Mouse (Mus musculus) erythroblast, embryonic 14.5 days (primary cell): ENCODE measurements around the gene Rab23. TPM values are rescaled to one million over a fixed set of nuclear protein-coding genes. Genes with fewer than 3 reads are reported as not detected.
"Not testable (repeated sequence)": the region's sequence is repeated elsewhere in the genome, so short reads cannot be mapped to it uniquely, and the experiment has no call there.

Source experiments
- H3K27me3 ChIP-seq: 2 replicates; pipeline ENCODE4 v1.6.1; 2012; ENCODE audit warnings: inconsistent platforms; ENCODE audit not compliant: control insufficient read depth
- H3K36me3 ChIP-seq: 2 replicates; pipeline ENCODE4 v1.6.1; 2012; ENCODE audit warnings: mild to moderate bottlenecking, inconsistent platforms; ENCODE audit not compliant: control insufficient read depth
- H3K4me1 ChIP-seq: 2 replicates; pipeline ENCODE4 v1.6.1; 2012; ENCODE audit warnings: inconsistent platforms; ENCODE audit not compliant: control insufficient read depth
- H3K4me3 ChIP-seq: replicated peaks from 2 replicates; pipeline ENCODE3; 2012; ENCODE audit warnings: moderate library complexity, mild to moderate bottlenecking, inconsistent platforms
- H3K9me3 ChIP-seq: 2 replicates; pipeline ENCODE4 v1.6.1; 2012; ENCODE audit warnings: low read length, inconsistent platforms, mixed read lengths; ENCODE audit not compliant: control insufficient read depth
- GATA1 ChIP-seq: IDR thresholded peaks from 2 replicates; pipeline ENCODE4 v1.6.1; 2012; ENCODE audit warnings: low read length, inconsistent platforms, mixed read lengths
- TAL1 ChIP-seq: IDR thresholded peaks from 3 replicates; pipeline ENCODE4 v1.6.1; 2012; ENCODE audit warnings: low read length, inconsistent platforms, mixed read lengths
- polyA plus RNA-seq: library from polyadenylated mRNA; stranded (reverse); fragments of >175 nt; gene quantifications from 2 replicates; pipeline ENCODE4 v1.2.3, GENCODE M21; 2012

Rab23 gene
- polyA plus RNA-seq, 1 experiment, result 0.07 TPM

- peak overlapping the region; percentile 92 for H3K4me3 ChIP-seq
- H3K9me3 ChIP-seq, result no peaks in the 10 kb centered on the region
- peaks cover 28% of the 10 kb centered on the region for H3K36me3 ChIP-seq
- TF ChIP-seq GATA1 (no peak), TAL1 (no peak)
- H3K27me3 ChIP-seq, result peaks cover 19% of the 10 kb centered on the region
- H3K4me1 ChIP-seq, result peaks cover 22% of the 10 kb centered on the region
These were observed 544 bp downstream of the Rab23 start for GRCm38 (mm10) chr1:33720231-33720630.

GRCm38 (mm10) chr1:33721020-33721419 lies 1.3 kb downstream of the Rab23 start:
- Histone ChIP-seq H3K4me1 (peaks cover 22% of the 10 kb centered on the region), H3K36me3 (peaks cover 35% of the 10 kb centered on the region), H3K9me3 (no peaks in the 10 kb centered on the region), H3K4me3 (peak overlapping the region; percentile 92), H3K27me3 (peaks cover 19% of the 10 kb centered on the region)
- no peak for TF ChIP-seq GATA1
- no peak for TF ChIP-seq TAL1

GRCm38 (mm10) chr1:33724516-33724915 lies 4.8 kb downstream of the Rab23 start:
- H3K9me3 ChIP-seq, result no peaks in the 10 kb centered on the region
- H3K4me1 ChIP-seq, result peaks cover 19% of the 10 kb centered on the region

GRCm38 (mm10) chr1:33725086-33725485 lies 5.4 kb downstream of the Rab23 start:
- peaks cover 11% of the 10 kb centered on the region for H3K27me3 ChIP-seq
- peaks cover 58% of the 10 kb centered on the region for H3K36me3 ChIP-seq
- no peaks in the 10 kb centered on the region for H3K9me3 ChIP-seq
- no peak overlapping the region for H3K4me3 ChIP-seq
- TF ChIP-seq GATA1, result no peak
- no peak for TF ChIP-seq TAL1
- peaks cover 13% of the 10 kb centered on the region for H3K4me1 ChIP-seq

More at GRCm38 (mm10) chr1:33724516-33724915, 4.8 kb downstream of the Rab23 start:
- Histone ChIP-seq H3K4me3 (no peak overlapping the region), H3K27me3 (peaks cover 16% of the 10 kb centered on the region), H3K36me3 (peaks cover 52% of the 10 kb centered on the region)
- TF ChIP-seq GATA1 (no peak), TAL1 (no peak)

- H3K36me3 ChIP-seq, result peaks cover 65% of the 10 kb centered on the region
- H3K9me3 ChIP-seq, result no peaks in the 10 kb centered on the region
- no peak for TF ChIP-seq TAL1
- no peaks in the 10 kb centered on the region for H3K4me1 ChIP-seq
- H3K27me3 ChIP-seq, result no peaks in the 10 kb centered on the region
- no peak overlapping the region for H3K4me3 ChIP-seq
These were observed 13.4 kb downstream of the Rab23 start for GRCm38 (mm10) chr1:33733044-33733443.

GRCm38 (mm10) chr1:33734001-33734685 lies 14.5 kb downstream of the Rab23 start:
- H3K4me1 ChIP-seq, result no peaks in the 10 kb centered on the region; the same call in none of the 2 replicates
- no peak overlapping the region for H3K4me3 ChIP-seq
- H3K27me3 ChIP-seq, result no peaks in the 10 kb centered on the region
- H3K36me3 ChIP-seq, result peaks cover 68% of the 10 kb centered on the region
- no peaks in the 10 kb centered on the region for H3K9me3 ChIP-seq
- TF ChIP-seq TAL1 (no peak), GATA1 (no peak)

- TF ChIP-seq GATA1 (no peak), TAL1 (no peak)
- H3K36me3 ChIP-seq, result peaks cover 67% of the 10 kb centered on the region
These were observed 18.6 kb downstream of the Rab23 start for GRCm38 (mm10) chr1:33738281-33738680.

GRCm38 (mm10) chr1:33738681-33739278 lies 19.1 kb downstream of the Rab23 start:
- Histone ChIP-seq H3K9me3 (no peaks in the 10 kb centered on the region), H3K27me3 (no peaks in the 10 kb centered on the region), H3K36me3 (peaks cover 67% of the 10 kb centered on the region), H3K4me1 (peaks cover 2% of the 10 kb centered on the region), H3K4me3 (no peak overlapping the region)
- TF ChIP-seq GATA1, result no peak
- no peak for TF ChIP-seq TAL1

More at GRCm38 (mm10) chr1:33738281-33738680, 18.6 kb downstream of the Rab23 start:
- Histone ChIP-seq H3K27me3 (no peaks in the 10 kb centered on the region), H3K4me1 (peaks cover 2% of the 10 kb centered on the region), H3K9me3 (no peaks in the 10 kb centered on the region), H3K4me3 (no peak overlapping the region)

GRCm38 (mm10) chr1:33739302-33739701 lies 19.6 kb downstream of the Rab23 start:
- Histone ChIP-seq H3K9me3 (no peaks in the 10 kb centered on the region), H3K27me3 (no peaks in the 10 kb centered on the region), H3K4me1 (peaks cover 2% of the 10 kb centered on the region), H3K36me3 (peaks cover 70% of the 10 kb centered on the region), H3K4me3 (no peak overlapping the region)
- TF ChIP-seq GATA1 (no peak), TAL1 (no peak)

GRCm38 (mm10) chr1:33742903-33743302 lies 23.2 kb downstream of the Rab23 start:
- Histone ChIP-seq H3K36me3 (peaks cover 74% of the 10 kb centered on the region), H3K27me3 (no peaks in the 10 kb centered on the region), H3K4me3 (no peak overlapping the region), H3K4me1 (peaks cover 2% of the 10 kb centered on the region), H3K9me3 (no peaks in the 10 kb centered on the region)
- no peak for TF ChIP-seq TAL1
- no peak for TF ChIP-seq GATA1

GRCm38 (mm10) chr1:33744815-33745214 lies 25.1 kb downstream of the Rab23 start:
- peaks cover 75% of the 10 kb centered on the region for H3K36me3 ChIP-seq
- not testable (repeated sequence) for H3K27me3 ChIP-seq, H3K9me3 ChIP-seq, H3K4me3 ChIP-seq, H3K4me1 ChIP-seq
